11 mouse cellular contexts compared by ENCODE assay signal in the genomic region with DNA sequence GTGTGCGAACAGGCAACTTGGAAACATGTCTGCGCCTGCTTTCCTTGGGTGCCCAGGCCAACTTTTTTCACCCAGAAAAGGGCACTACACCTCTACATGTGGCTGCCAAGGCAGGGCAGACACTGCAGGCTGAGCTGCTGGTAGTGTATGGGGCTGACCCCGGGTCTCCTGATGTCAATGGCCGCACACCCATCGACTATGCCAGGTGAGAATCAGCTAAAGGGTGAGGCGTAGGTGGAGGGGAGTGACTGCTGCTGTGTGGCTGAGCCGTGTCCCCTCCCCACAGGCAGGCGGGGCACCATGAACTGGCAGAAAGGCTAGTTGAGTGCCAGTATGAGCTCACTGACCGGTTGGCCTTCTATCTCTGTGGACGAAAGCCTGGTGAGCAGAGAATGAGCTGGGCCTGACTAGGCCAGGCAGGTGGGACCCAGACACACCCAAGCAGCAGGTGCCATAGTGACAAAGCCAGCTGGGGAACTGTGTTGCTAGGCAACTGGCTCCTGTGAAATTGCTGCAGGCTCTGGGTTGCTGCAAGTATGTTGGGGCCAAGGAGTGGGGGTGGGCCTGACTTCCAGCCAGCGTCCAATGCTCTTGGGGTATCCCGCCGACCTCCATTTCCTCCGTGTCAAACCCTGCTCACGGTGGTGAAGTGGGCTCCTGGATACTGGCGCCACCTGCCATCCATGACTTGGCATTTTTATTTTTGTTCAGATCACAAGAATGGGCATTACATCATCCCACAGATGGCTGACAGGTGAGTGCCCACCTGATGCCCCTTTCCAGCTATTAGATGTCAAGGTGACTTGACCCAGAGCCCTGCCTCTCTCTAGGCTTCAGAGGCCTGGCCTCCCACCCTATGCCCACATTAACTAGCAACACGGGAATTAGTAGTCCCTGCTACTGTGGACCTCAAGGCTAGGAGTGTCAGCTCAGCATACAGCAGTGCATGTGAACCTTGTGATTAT. TPM values are rescaled to one million over a fixed set of nuclear protein-coding genes. Genes with fewer than 3 reads are reported as not detected.
DNase-seq lines count a peak whose midpoint lies in the region; ATAC-seq and TF ChIP-seq lines count a peak whose summit lies in the region.
"Had no signal": no experiment of that assay in that cellular context is flagged by ENCODE, and none has a peak within 500 bp of the region (broad histone marks: within the 10 kb centered on the region; RNA-seq: fewer than 3 reads in every experiment).

No protein-coding gene starts in this region.

- peaks cover 73% of the 10 kb centered on the region for H3K36me3 ChIP-seq in hindbrain, embryonic 10.5 days
- peaks cover 27% of the 10 kb centered on the region for H3K36me3 ChIP-seq in hindbrain, embryonic 16.5 days (ENCODE audit: control insufficient read depth, insufficient read depth, low read length)
- H3K36me3 ChIP-seq in midbrain, embryonic 13.5 days = peaks cover 60% of the 10 kb centered on the region
- peaks cover 14% of the 10 kb centered on the region for H3K36me3 ChIP-seq in midbrain, embryonic 11.5 days (ENCODE audit: control insufficient read depth, insufficient read depth, low read length)
- H3K36me3 ChIP-seq in hindbrain, postnatal 0 days (ENCODE audit: insufficient read depth, low read length) = peaks cover 40% of the 10 kb centered on the region

- no peaks in the 10 kb centered on the region for H3K9me3 ChIP-seq in hindbrain, embryonic 10.5 days
- H3K9me3 ChIP-seq in hindbrain, embryonic 16.5 days (ENCODE audit: control insufficient read depth, low read length) = no peaks in the 10 kb centered on the region
- H3K9me3 ChIP-seq in midbrain, embryonic 13.5 days = no peaks in the 10 kb centered on the region
- no peaks in the 10 kb centered on the region for H3K9me3 ChIP-seq in midbrain, embryonic 11.5 days (ENCODE audit: control insufficient read depth, low read length)
- no peaks in the 10 kb centered on the region for H3K9me3 ChIP-seq in hindbrain, postnatal 0 days (ENCODE audit: low read length)

- no peaks in the 10 kb centered on the region for H3K27me3 ChIP-seq in hindbrain, embryonic 10.5 days (ENCODE audit: insufficient read depth, poor library complexity, severe bottlenecking)
- no peaks in the 10 kb centered on the region for H3K27me3 ChIP-seq in hindbrain, embryonic 16.5 days (replicated peaks; ENCODE audit: control insufficient read depth, insufficient read depth, low read length)
- H3K27me3 ChIP-seq in midbrain, embryonic 13.5 days = no peaks in the 10 kb centered on the region
- no peaks in the 10 kb centered on the region for H3K27me3 ChIP-seq in midbrain, embryonic 11.5 days (ENCODE audit: control insufficient read depth, insufficient read depth, low read length)
- H3K27me3 ChIP-seq in cerebellum, adult 2 months (ENCODE audit: control insufficient read depth, insufficient read depth, low read length) = no peaks in the 10 kb centered on the region
- no peaks in the 10 kb centered on the region for H3K27me3 ChIP-seq in hindbrain, postnatal 0 days (ENCODE audit: insufficient read depth, low read length)

- DNase-seq in hindbrain, embryonic 10.5 days (ENCODE audit: low spot score) = peak; percentile 27
- DNase-seq in midbrain, embryonic 11.5 days (ENCODE audit: low spot score, missing footprints) = no peak
- DNase-seq in cerebellum, adult 2 months = peak in 1 of 2 experiments; percentile 53
- DNase-seq in hindbrain, postnatal 0 days (ENCODE audit: low spot score) = no peak

- no peak overlapping the region for H3K4me3 ChIP-seq in hindbrain, embryonic 10.5 days
- H3K4me3 ChIP-seq in hindbrain, embryonic 16.5 days (ENCODE audit: low read length) = no peak overlapping the region
- H3K4me3 ChIP-seq in midbrain, embryonic 13.5 days (replicated peaks) = no peak overlapping the region
- H3K4me3 ChIP-seq in midbrain, embryonic 11.5 days (ENCODE audit: low read depth, low read length) = no peak overlapping the region
- H3K4me3 ChIP-seq in cerebellum, adult 2 months (replicated peaks; ENCODE audit: insufficient read depth, low read depth, low read length) = no peak overlapping the region
- H3K4me3 ChIP-seq in hindbrain, postnatal 0 days (ENCODE audit: low read length) = no peak overlapping the region

- TF ChIP-seq CTCF in cerebellum, adult 2 months (IDR thresholded peaks at IDR 0.05; ENCODE audit: borderline replicate concordance, insufficient read depth, low read depth, low read length) = no peak
- no peak for TF ChIP-seq CTCF in hindbrain, postnatal 0 days (IDR thresholded peaks at IDR 0.05; ENCODE audit: low read depth)

- 80% methylated on average over 17 of the region's 17 CpGs for WGBS in hindbrain, embryonic 10.5 days
- WGBS in hindbrain, embryonic 16.5 days = 72% methylated on average over 17 of the region's 17 CpGs
- 77% methylated on average over 17 of the region's 17 CpGs for WGBS in midbrain, embryonic 13.5 days
- WGBS in midbrain, embryonic 11.5 days = 86% methylated on average over 17 of the region's 17 CpGs
- WGBS in cerebellum, adult 2 months = 42% methylated on average over 17 of the region's 17 CpGs
- WGBS in hindbrain, postnatal 0 days = 64% methylated on average over 17 of the region's 17 CpGs

- no peak overlapping the region for H3K9ac ChIP-seq in hindbrain, embryonic 16.5 days (ENCODE audit: low read depth, low read length)
- H3K9ac ChIP-seq in midbrain, embryonic 13.5 days (replicated peaks) = no peak overlapping the region; the same call in 1 of the 2 replicates
- H3K9ac ChIP-seq in midbrain, embryonic 11.5 days (ENCODE audit: low read length) = no peak overlapping the region
- no peak overlapping the region for H3K9ac ChIP-seq in hindbrain, postnatal 0 days (replicated peaks; ENCODE audit: low read length)

- peak overlapping the region; percentile 64; the same call in 1 of the 2 replicates for H3K27ac ChIP-seq in hindbrain, embryonic 10.5 days
- no peak overlapping the region for H3K27ac ChIP-seq in hindbrain, embryonic 16.5 days (ENCODE audit: low read depth, low read length)
- peak overlapping the region; percentile 32; the same call in 1 of the 2 replicates for H3K27ac ChIP-seq in midbrain, embryonic 13.5 days
- H3K27ac ChIP-seq in midbrain, embryonic 11.5 days (ENCODE audit: low read depth, low read length) = no peak overlapping the region
- H3K27ac ChIP-seq in cerebellum, adult 2 months (ENCODE audit: insufficient read depth, low read length) = peak overlapping the region; percentile 14
- 0 out of 2 replicates have a peak overlapping the region, but pooled peaks have one; percentile 22 for H3K27ac ChIP-seq in hindbrain, postnatal 0 days

- no peak for TF ChIP-seq POLR2A in cerebellum, adult 2 months (IDR thresholded peaks at IDR 0.05; ENCODE audit: borderline replicate concordance, insufficient read depth, low read length)

- no peak overlapping the region for H3K4me2 ChIP-seq in hindbrain, embryonic 16.5 days (ENCODE audit: low read length)
- no peak overlapping the region for H3K4me2 ChIP-seq in midbrain, embryonic 13.5 days (replicated peaks)
- H3K4me2 ChIP-seq in midbrain, embryonic 11.5 days = no peak overlapping the region
- H3K4me2 ChIP-seq in hindbrain, postnatal 0 days (ENCODE audit: low read depth, low read length) = no peak overlapping the region

- no peak for ATAC-seq in hindbrain, embryonic 16.5 days
- ATAC-seq in midbrain, embryonic 13.5 days = 0 out of 2 replicates have a peak, but pooled peaks have one; percentile 18
- no peak for ATAC-seq in midbrain, embryonic 11.5 days (ENCODE audit: low FRiP score)
- ATAC-seq in hindbrain, postnatal 0 days = no peak
- no peak for ATAC-seq in activated CD4-positive, CD25-positive, alpha-beta regulatory T cell, adult 4 months
- ATAC-seq in frontal cortex, adult (ENCODE audit: low TSS enrichment) = no peak

- H3K4me1 ChIP-seq in hindbrain, embryonic 10.5 days (replicated peaks) = peaks cover 69% of the 10 kb centered on the region
- peaks cover 36% of the 10 kb centered on the region for H3K4me1 ChIP-seq in hindbrain, embryonic 16.5 days (ENCODE audit: control insufficient read depth, insufficient read depth, low read depth, low read length)
- peaks cover 46% of the 10 kb centered on the region for H3K4me1 ChIP-seq in midbrain, embryonic 13.5 days (replicated peaks)
- H3K4me1 ChIP-seq in midbrain, embryonic 11.5 days (ENCODE audit: control insufficient read depth, insufficient read depth, low read length) = peaks cover 29% of the 10 kb centered on the region
- H3K4me1 ChIP-seq in cerebellum, adult 2 months (ENCODE audit: control insufficient read depth, insufficient read depth, low read length) = peaks cover 42% of the 10 kb centered on the region
- H3K4me1 ChIP-seq in hindbrain, postnatal 0 days (ENCODE audit: insufficient read depth, low read length) = peaks cover 16% of the 10 kb centered on the region; the same call in 1 of the 2 replicates

RNA-seq across cellular contexts. Expression of gene Git1, which starts 7.3 kb away (rescaled TPM):
- polyA plus RNA-seq in hindbrain, embryonic 10.5 days (2016; fragmentation: Nextera tagmentation; extraction: Ambion mirVana) = 14.2 and 14.8 TPM in 2 replicates
- 14.0 and 18.0 TPM in 2 replicates for polyA plus RNA-seq in hindbrain, embryonic 16.5 days (2015; fragmentation: Nextera tagmentation; extraction: Ambion mirVana)
- polyA plus RNA-seq in midbrain, embryonic 13.5 days (2015; fragmentation: Nextera tagmentation; extraction: Ambion mirVana) = 13.6 and 14.9 TPM in 2 replicates
- 11.3 and 13.8 TPM in 2 replicates for polyA plus RNA-seq in midbrain, embryonic 11.5 days (2014; fragmentation: Nextera tagmentation; extraction: Ambion mirVana)
- polyA plus RNA-seq in cerebellum, adult 2 months (2012; rRNA removed) = 106 and 110 TPM in 2 replicates
- 126 and 127 TPM in 2 replicates for total RNA-seq in hindbrain, postnatal 0 days (2014; rRNA removed)
- polyA plus RNA-seq in hindbrain, postnatal 0 days (2015; fragmentation: Nextera tagmentation; extraction: Ambion mirVana) = 13.8 and 15.0 TPM in 2 replicates
- polyA plus RNA-seq in activated CD4-positive, CD25-positive, alpha-beta regulatory T cell, adult 4 months (2017; shearing (Covaris generic)) = 1 to 10 TPM; 8.6 to 9.2 TPM

RNA-seq across cellular contexts. Expression of gene Ankrd13b, which starts 11.2 kb away (rescaled TPM):
- 11.1 and 16.7 TPM in 2 replicates for polyA plus RNA-seq in hindbrain, embryonic 10.5 days (2016; fragmentation: Nextera tagmentation; extraction: Ambion mirVana)
- 23.3 and 30.4 TPM in 2 replicates for polyA plus RNA-seq in hindbrain, embryonic 16.5 days (2015; fragmentation: Nextera tagmentation; extraction: Ambion mirVana)
- polyA plus RNA-seq in midbrain, embryonic 13.5 days (2015; fragmentation: Nextera tagmentation; extraction: Ambion mirVana) = 20.8 and 27.6 TPM in 2 replicates
- polyA plus RNA-seq in midbrain, embryonic 11.5 days (2014; fragmentation: Nextera tagmentation; extraction: Ambion mirVana) = 9.5 and 13.5 TPM in 2 replicates
- 106 and 114 TPM in 2 replicates for polyA plus RNA-seq in cerebellum, adult 2 months (2012; rRNA removed)
- 71.6 and 77.1 TPM in 2 replicates for total RNA-seq in hindbrain, postnatal 0 days (2014; rRNA removed)
- 27.1 and 30.6 TPM in 2 replicates for polyA plus RNA-seq in hindbrain, postnatal 0 days (2015; fragmentation: Nextera tagmentation; extraction: Ambion mirVana)
- polyA plus RNA-seq in activated CD4-positive, CD25-positive, alpha-beta regulatory T cell, adult 4 months (2017; shearing (Covaris generic)) = 1 to 10 TPM in 1 of 2 experiments, under 1 TPM in 1; 0.93 to 1.2 TPM
- total RNA-seq: neutrophil, adult 5-6 weeks had no signal

RNA-seq across cellular contexts. Expression of gene Abhd15, which starts 14.3 kb away (rescaled TPM):
- polyA plus RNA-seq in hindbrain, embryonic 10.5 days (2016; fragmentation: Nextera tagmentation; extraction: Ambion mirVana) = 5.3 and 9.1 TPM in 2 replicates
- polyA plus RNA-seq in hindbrain, embryonic 16.5 days (2015; fragmentation: Nextera tagmentation; extraction: Ambion mirVana) = 2.2 and 2.9 TPM in 2 replicates
- polyA plus RNA-seq in midbrain, embryonic 13.5 days (2015; fragmentation: Nextera tagmentation; extraction: Ambion mirVana) = 2.4 and 2.6 TPM in 2 replicates
- 1.9 and 2.1 TPM in 2 replicates for polyA plus RNA-seq in midbrain, embryonic 11.5 days (2014; fragmentation: Nextera tagmentation; extraction: Ambion mirVana)
- polyA plus RNA-seq in cerebellum, adult 2 months (2012; rRNA removed) = 0.98 and 1.0 TPM in 2 replicates
- total RNA-seq in hindbrain, postnatal 0 days (2014; rRNA removed) = 3.6 and 4.7 TPM in 2 replicates
- 2.1 TPM in 2 replicates for polyA plus RNA-seq in hindbrain, postnatal 0 days (2015; fragmentation: Nextera tagmentation; extraction: Ambion mirVana)
- 1 to 10 TPM; 2.3 to 2.6 TPM for polyA plus RNA-seq in activated CD4-positive, CD25-positive, alpha-beta regulatory T cell, adult 4 months (2017; shearing (Covaris generic))

RNA-seq across cellular contexts. Expression of gene Trp53i13, which starts 15.1 kb away (rescaled TPM):
- polyA plus RNA-seq in hindbrain, embryonic 10.5 days (2016; fragmentation: Nextera tagmentation; extraction: Ambion mirVana) = 32.4 and 41.6 TPM in 2 replicates
- 13.8 and 17.6 TPM in 2 replicates for polyA plus RNA-seq in hindbrain, embryonic 16.5 days (2015; fragmentation: Nextera tagmentation; extraction: Ambion mirVana)
- polyA plus RNA-seq in midbrain, embryonic 13.5 days (2015; fragmentation: Nextera tagmentation; extraction: Ambion mirVana) = 16.2 and 16.3 TPM in 2 replicates
- 25.5 and 27.3 TPM in 2 replicates for polyA plus RNA-seq in midbrain, embryonic 11.5 days (2014; fragmentation: Nextera tagmentation; extraction: Ambion mirVana)
- 11.6 and 12.8 TPM in 2 replicates for polyA plus RNA-seq in cerebellum, adult 2 months (2012; rRNA removed)
- 13.7 and 17.8 TPM in 2 replicates for total RNA-seq in hindbrain, postnatal 0 days (2014; rRNA removed)
- 14.3 and 17.2 TPM in 2 replicates for polyA plus RNA-seq in hindbrain, postnatal 0 days (2015; fragmentation: Nextera tagmentation; extraction: Ambion mirVana)
- 10 to 100 TPM in 1 of 2 experiments, 1 to 10 TPM in 1; 9.8 to 11.2 TPM for polyA plus RNA-seq in activated CD4-positive, CD25-positive, alpha-beta regulatory T cell, adult 4 months (2017; shearing (Covaris generic))

RNA-seq across cellular contexts. Expression of gene Gm10392, which starts 18.4 kb away (rescaled TPM):
- 0.12 and 0.21 TPM in 2 replicates for polyA plus RNA-seq in hindbrain, embryonic 10.5 days (2016; fragmentation: Nextera tagmentation; extraction: Ambion mirVana)
- 0.12 and 0.19 TPM in 2 replicates for polyA plus RNA-seq in hindbrain, embryonic 16.5 days (2015; fragmentation: Nextera tagmentation; extraction: Ambion mirVana)
- polyA plus RNA-seq in midbrain, embryonic 13.5 days (2015; fragmentation: Nextera tagmentation; extraction: Ambion mirVana) = 0.12 and 0.14 TPM in 2 replicates
- 0.10 TPM in 1 of 2 replicates, not detected in the other for polyA plus RNA-seq in midbrain, embryonic 11.5 days (2014; fragmentation: Nextera tagmentation; extraction: Ambion mirVana)
- polyA plus RNA-seq in cerebellum, adult 2 months (2012; rRNA removed) = not detected in 2 replicates
- not detected in 2 replicates for total RNA-seq in hindbrain, postnatal 0 days (2014; rRNA removed)
- polyA plus RNA-seq in hindbrain, postnatal 0 days (2015; fragmentation: Nextera tagmentation; extraction: Ambion mirVana) = not detected in 2 replicates
- 1 to 10 TPM in 1 of 2 experiments, under 1 TPM in 1; 0.85 to 1.6 TPM for polyA plus RNA-seq in activated CD4-positive, CD25-positive, alpha-beta regulatory T cell, adult 4 months (2017; shearing (Covaris generic))
- total RNA-seq: gastrocnemius, adult 18-20 months had no signal
- polyA plus RNA-seq: stomach, embryonic 16.5 days had no signal

Comparison
In these comparisons a context has a peak if more than half of its experiments do, and no peak if none do; other contexts are left out.
1. H3K27ac ChIP-seq: peak in hindbrain, embryonic 10.5 days (single experiment), midbrain, embryonic 13.5 days (single experiment), cerebellum, adult 2 months (single experiment) and hindbrain, postnatal 0 days (single experiment); none in hindbrain, embryonic 16.5 days (single experiment) and midbrain, embryonic 11.5 days (single experiment).